Mouse (Mus musculus) neural tube, embryonic 11.5 days (tissue): ENCODE measurements at regions not wholly inside any gene's neighbourhood (a gene's known extent, or its start where the extent isn't known, plus 50 kb on each side); places are given as distances from the start of the nearest gene placed in this dataset.

ENCODE experiments used
- ATAC-seq: fragments of 200-750 bp; cut with Nextera tagmentation; 2 replicates; pipeline ENCODE4 v1.8.0; 2017; ENCODE audit warnings: moderate number of reproducible peaks, mild to moderate bottlenecking, moderate TSS enrichment, moderate library complexity; ENCODE audit not compliant: insufficient read depth, low FRiP score, low TSS enrichment
- DNase-seq: peaks from one replicate; pipeline ENCODE4 v3.0.0-alpha.2; 2015; ENCODE audit warnings: low spot score
- H3K27ac ChIP-seq: fragments of 300-500 bp; sonication (generic); 2 replicates; pipeline ENCODE4 v1.5.1; 2014; ENCODE audit warnings: low read depth, mild to moderate bottlenecking, low read length
- H3K27me3 ChIP-seq: fragments of 300-500 bp; sonication (generic); 2 replicates; pipeline ENCODE4 v1.6.1; 2014; ENCODE audit warnings: mild to moderate bottlenecking, low read length, mixed read lengths; ENCODE audit not compliant: control insufficient read depth, insufficient read depth
- H3K36me3 ChIP-seq: fragments of 300-500 bp; sonication (generic); 2 replicates; pipeline ENCODE4 v1.6.1; 2014; ENCODE audit warnings: mild to moderate bottlenecking, low read length, moderate library complexity, mixed read lengths; ENCODE audit not compliant: control insufficient read depth, insufficient read depth
- H3K4me1 ChIP-seq: fragments of 300-500 bp; sonication (generic); 2 replicates; pipeline ENCODE4 v1.6.1; 2014; ENCODE audit warnings: low read length, mixed read lengths; ENCODE audit not compliant: control insufficient read depth, insufficient read depth
- H3K4me2 ChIP-seq: fragments of 300-500 bp; sonication (generic); 2 replicates; pipeline ENCODE4 v1.6.1; 2014; ENCODE audit warnings: low read depth, mild to moderate bottlenecking, moderate library complexity
- H3K4me3 ChIP-seq: fragments of 300-500 bp; sonication (generic); 2 replicates; pipeline ENCODE4 v1.5.1; 2014; ENCODE audit warnings: low read depth, low read length
- H3K9ac ChIP-seq: fragments of 300-500 bp; sonication (generic); 2 replicates; pipeline ENCODE4 v1.6.1; 2014; ENCODE audit warnings: mild to moderate bottlenecking, low read length
- H3K9me3 ChIP-seq: fragments of 300-500 bp; sonication (generic); 2 replicates; pipeline ENCODE4 v1.6.1; 2016; ENCODE audit warnings: low read length; ENCODE audit not compliant: control insufficient read depth
- WGBS: fragments of 180-500 bp; shearing (Covaris S2); extraction: QIAGEN DNeasy Blood & Tissue Kit; methylation state at CpG from one replicate; pipeline ENCODE4 v1.1.7; 2014; 5-methylcytosine and 5-hydroxymethylcytosine counted together

GRCm38 (mm10) chr7:74928226-74928927 is 373.8 kb upstream of the Slco3a1 start:
- H3K9ac ChIP-seq = no peak overlapping the region
- WGBS = 75% methylated on average over 6 of the region's 6 CpGs
- no peaks in the 10 kb centered on the region for H3K9me3 ChIP-seq
- no peaks in the 10 kb centered on the region for H3K4me1 ChIP-seq
- no peak overlapping the region for H3K27ac ChIP-seq
- no peaks in the 10 kb centered on the region for H3K27me3 ChIP-seq
- ATAC-seq (no peak), DNase-seq (no peak)
- H3K4me2 ChIP-seq = no peak overlapping the region
- no peaks in the 10 kb centered on the region for H3K36me3 ChIP-seq
- no peak overlapping the region for H3K4me3 ChIP-seq

GRCm38 (mm10) chr7:74926729-74927128 is 372.1 kb upstream of the Slco3a1 start:
- DNase-seq (no peak), ATAC-seq (no peak)
- Histone ChIP-seq H3K27me3 (no peaks in the 10 kb centered on the region), H3K4me1 (no peaks in the 10 kb centered on the region), H3K36me3 (no peaks in the 10 kb centered on the region), H3K27ac (no peak overlapping the region), H3K9me3 (no peaks in the 10 kb centered on the region), H3K9ac (no peak overlapping the region), H3K4me3 (no peak overlapping the region), H3K4me2 (no peak overlapping the region)
- WGBS = 54% methylated on average over 2 of the region's 2 CpGs

GRCm38 (mm10) chr7:74924156-74924555 is 369.6 kb upstream of the Slco3a1 start:
- H3K4me2 ChIP-seq = no peak overlapping the region
- H3K27ac ChIP-seq = no peak overlapping the region
- no peak overlapping the region for H3K9ac ChIP-seq
- 91% methylated on average over 1 of the region's 1 CpGs for WGBS
- H3K27me3 ChIP-seq = no peaks in the 10 kb centered on the region
- ATAC-seq = no peak
- no peak for DNase-seq
- H3K4me3 ChIP-seq = no peak overlapping the region
- H3K9me3 ChIP-seq = no peaks in the 10 kb centered on the region
- no peaks in the 10 kb centered on the region for H3K4me1 ChIP-seq
- no peaks in the 10 kb centered on the region for H3K36me3 ChIP-seq

- H3K27me3 ChIP-seq = no peaks in the 10 kb centered on the region
- H3K36me3 ChIP-seq = no peaks in the 10 kb centered on the region
- no peak overlapping the region for H3K9ac ChIP-seq
- no peak overlapping the region for H3K4me3 ChIP-seq
- no peaks in the 10 kb centered on the region for H3K9me3 ChIP-seq
- H3K4me1 ChIP-seq = no peaks in the 10 kb centered on the region
- no peak for ATAC-seq
- no peak for DNase-seq
- no peak overlapping the region for H3K4me2 ChIP-seq
- H3K27ac ChIP-seq = no peak overlapping the region
- WGBS = 67% methylated on average over 3 of the region's 3 CpGs
Observed at GRCm38 (mm10) chr7:74908311-74908962, 353.9 kb upstream of the Slco3a1 start.

- no peaks in the 10 kb centered on the region for H3K36me3 ChIP-seq
- H3K27me3 ChIP-seq = no peaks in the 10 kb centered on the region
- ATAC-seq (no peak), DNase-seq (no peak)
- H3K9me3 ChIP-seq = no peaks in the 10 kb centered on the region
- WGBS = 68% methylated on average over 1 of the region's 1 CpGs
- H3K9ac ChIP-seq = no peak overlapping the region
- H3K4me1 ChIP-seq = no peaks in the 10 kb centered on the region
- H3K4me2 ChIP-seq = no peak overlapping the region
- no peak overlapping the region for H3K27ac ChIP-seq
- H3K4me3 ChIP-seq = no peak overlapping the region
Observed at GRCm38 (mm10) chr7:74907391-74907790, 352.8 kb upstream of the Slco3a1 start.

DNA sequence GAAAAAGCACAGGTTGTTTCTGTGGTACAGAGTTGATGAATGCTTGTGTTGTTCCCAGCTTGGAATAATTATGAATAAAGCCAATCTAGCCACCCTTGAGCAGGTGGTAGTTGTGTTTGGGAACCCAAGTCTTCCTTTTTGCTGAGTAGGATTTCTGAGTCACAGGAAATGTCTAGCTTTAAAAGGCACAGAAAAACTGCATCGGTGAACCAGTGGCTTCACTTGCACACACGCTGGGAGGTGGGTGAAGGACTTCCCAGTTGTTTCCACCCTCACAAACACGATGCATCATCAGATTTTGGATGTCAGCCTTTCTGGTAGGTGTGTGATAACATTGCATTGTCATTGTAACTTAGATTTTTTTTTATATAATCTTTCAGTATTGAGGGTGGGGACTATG is 322.9 kb upstream of the Slco3a1 start:
- Histone ChIP-seq H3K4me1 (no peaks in the 10 kb centered on the region), H3K27me3 (no peaks in the 10 kb centered on the region), H3K9me3 (no peaks in the 10 kb centered on the region), H3K36me3 (no peaks in the 10 kb centered on the region), H3K4me2 (no peak overlapping the region), H3K9ac (no peak overlapping the region), H3K27ac (no peak overlapping the region), H3K4me3 (no peak overlapping the region)
- DNase-seq = no peak
- 86% methylated on average over 3 of the region's 3 CpGs for WGBS
- ATAC-seq = no peak

DNA sequence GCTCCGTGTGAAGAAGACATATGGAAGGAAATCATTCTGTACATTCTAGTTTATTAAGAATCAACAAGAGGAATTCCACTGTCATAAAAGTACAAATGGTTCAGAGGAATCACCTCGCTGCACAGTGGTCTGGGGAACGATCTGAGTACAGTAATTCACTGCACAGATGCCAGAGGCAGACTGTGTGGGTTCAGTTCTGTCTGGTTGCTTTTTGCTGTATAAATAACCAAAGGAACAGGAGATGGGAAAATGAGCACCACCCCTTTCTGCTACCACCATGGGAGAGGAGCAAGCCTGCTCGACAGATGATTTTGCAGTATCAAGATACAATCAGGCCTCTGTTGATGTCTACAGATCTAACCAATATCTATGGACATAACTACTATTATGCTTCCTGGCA is 322.1 kb upstream of the Slco3a1 start:
- Histone ChIP-seq H3K27ac (no peak overlapping the region), H3K9me3 (no peaks in the 10 kb centered on the region), H3K4me2 (no peak overlapping the region), H3K4me1 (no peaks in the 10 kb centered on the region), H3K4me3 (no peak overlapping the region), H3K27me3 (no peaks in the 10 kb centered on the region), H3K36me3 (no peaks in the 10 kb centered on the region), H3K9ac (no peak overlapping the region)
- no peak for ATAC-seq
- no peak for DNase-seq
- 74% methylated on average over 4 of the region's 4 CpGs for WGBS

DNA sequence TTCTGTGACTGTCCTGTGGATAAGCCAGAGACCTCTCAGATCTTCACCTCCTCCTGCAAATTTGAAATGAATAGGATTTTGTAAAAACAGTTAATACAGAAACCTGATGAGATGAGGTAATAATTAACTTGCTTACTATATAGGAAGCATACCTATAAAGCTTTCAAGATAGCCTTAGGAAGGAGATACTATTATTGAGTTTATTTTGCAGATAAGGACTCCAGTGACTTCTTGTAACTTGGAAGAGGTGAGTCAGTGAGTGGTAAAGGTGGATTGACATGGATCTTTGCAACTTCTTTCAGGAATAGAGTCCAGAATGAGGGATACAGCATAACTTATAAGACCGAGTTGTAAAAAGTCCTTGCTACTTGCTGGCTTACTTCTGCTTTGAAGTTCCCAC is 315.7 kb upstream of the Slco3a1 start:
- no peak overlapping the region for H3K27ac ChIP-seq
- H3K9me3 ChIP-seq = no peaks in the 10 kb centered on the region
- 86% methylated on average over 1 of the region's 1 CpGs for WGBS
- H3K27me3 ChIP-seq = no peaks in the 10 kb centered on the region
- no peak for ATAC-seq
- H3K9ac ChIP-seq = no peak overlapping the region
- DNase-seq = no peak
- H3K4me3 ChIP-seq = no peak overlapping the region
- H3K4me2 ChIP-seq = no peak overlapping the region
- no peaks in the 10 kb centered on the region for H3K36me3 ChIP-seq
- H3K4me1 ChIP-seq = no peaks in the 10 kb centered on the region

DNA sequence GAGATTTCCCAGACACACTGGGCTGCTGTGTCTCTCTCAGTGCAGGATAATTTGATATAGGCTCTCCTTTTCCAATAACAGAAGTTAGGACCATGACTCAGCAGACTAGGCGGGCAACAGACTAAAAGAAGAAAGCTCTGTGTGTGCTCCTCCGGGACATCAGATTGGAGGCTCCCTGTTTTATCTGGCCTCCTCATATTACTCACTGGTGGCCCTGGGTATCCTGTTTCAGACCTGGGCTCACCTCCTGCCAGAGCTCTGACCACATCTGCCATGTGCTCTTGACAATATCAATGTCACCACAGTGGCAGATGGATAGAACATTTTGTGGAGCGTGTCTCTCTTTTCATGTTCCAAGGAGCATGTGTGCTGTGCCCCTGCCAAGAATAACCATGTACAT is 308.1 kb upstream of the Slco3a1 start:
- no peak for ATAC-seq
- WGBS = 68% methylated on average over 3 of the region's 3 CpGs

More for the DNA sequence above, 308.1 kb upstream of the Slco3a1 start:
- H3K27me3 ChIP-seq = no peaks in the 10 kb centered on the region
- DNase-seq = no peak
- no peaks in the 10 kb centered on the region for H3K4me1 ChIP-seq
- H3K9ac ChIP-seq = no peak overlapping the region
- no peak overlapping the region for H3K27ac ChIP-seq
- H3K9me3 ChIP-seq = no peaks in the 10 kb centered on the region
- H3K36me3 ChIP-seq = no peaks in the 10 kb centered on the region
- H3K4me2 ChIP-seq = no peak overlapping the region
- H3K4me3 ChIP-seq = no peak overlapping the region
